Mouse (Mus musculus) A20 (cell line): Measurements from ENCODE around the gene Tspan4.

Experiments used
- DNase-seq: peaks from one replicate; pipeline ENCODE4 v3.0.0-alpha.2; 2011; ENCODE audit warnings: low read depth, low spot score

Gene Tspan4

DNA sequence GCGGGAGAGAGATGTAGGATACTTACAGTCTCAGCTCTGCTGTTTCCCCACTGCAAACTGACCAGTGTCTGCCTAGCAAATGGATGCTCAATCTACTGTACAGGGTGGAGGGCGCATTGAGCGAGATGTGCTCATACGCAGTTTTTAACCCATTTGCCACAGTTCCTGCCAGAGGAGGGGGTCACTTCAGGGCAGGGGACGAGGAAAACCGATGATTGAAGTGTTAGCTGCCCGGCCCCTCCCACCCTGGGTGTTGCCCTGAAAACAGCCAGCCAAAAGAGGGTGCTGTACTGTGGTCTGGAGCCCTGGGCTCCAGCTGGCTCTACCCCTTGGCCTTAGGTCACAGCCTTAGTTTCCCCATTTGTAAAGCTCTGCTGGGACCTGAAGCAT is 1.9 kb downstream of the Tspan4 start:
- peak; percentile 41 for DNase-seq

DNA sequence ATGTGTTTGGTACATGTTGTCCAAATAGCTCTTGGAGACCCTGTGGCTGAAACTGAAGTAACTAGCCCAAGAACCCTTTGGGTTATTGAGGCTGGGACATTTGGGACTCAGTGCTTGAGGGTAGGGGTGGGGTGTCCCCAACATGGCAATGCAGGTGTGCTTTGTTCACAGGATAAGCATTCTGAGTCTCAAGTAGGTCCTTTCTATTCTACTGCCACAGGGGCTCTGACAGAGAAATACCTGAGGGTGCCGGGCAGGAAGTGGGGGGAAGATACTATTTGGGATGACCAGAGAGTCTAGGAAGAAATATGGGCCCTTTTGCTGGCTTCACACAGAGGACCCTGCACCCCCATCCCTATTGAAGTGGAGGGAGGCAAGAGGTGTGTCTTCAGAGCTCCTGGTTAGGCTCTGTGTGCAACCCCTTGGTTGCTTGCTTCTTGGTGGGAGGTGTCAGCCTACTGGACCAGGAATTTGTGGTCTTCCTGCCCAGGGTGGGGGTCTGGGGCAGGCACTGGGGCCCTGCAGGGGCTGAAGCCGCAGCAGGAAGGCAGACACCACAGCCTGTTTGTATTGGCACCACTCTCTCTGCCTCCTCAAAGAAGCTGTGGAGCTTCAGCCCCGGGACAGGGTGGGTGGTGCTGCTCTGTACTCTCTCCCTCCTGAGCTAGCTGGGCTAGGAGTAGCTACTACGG is 2.7 kb downstream of the Tspan4 start:
- no peak for DNase-seq

DNA sequence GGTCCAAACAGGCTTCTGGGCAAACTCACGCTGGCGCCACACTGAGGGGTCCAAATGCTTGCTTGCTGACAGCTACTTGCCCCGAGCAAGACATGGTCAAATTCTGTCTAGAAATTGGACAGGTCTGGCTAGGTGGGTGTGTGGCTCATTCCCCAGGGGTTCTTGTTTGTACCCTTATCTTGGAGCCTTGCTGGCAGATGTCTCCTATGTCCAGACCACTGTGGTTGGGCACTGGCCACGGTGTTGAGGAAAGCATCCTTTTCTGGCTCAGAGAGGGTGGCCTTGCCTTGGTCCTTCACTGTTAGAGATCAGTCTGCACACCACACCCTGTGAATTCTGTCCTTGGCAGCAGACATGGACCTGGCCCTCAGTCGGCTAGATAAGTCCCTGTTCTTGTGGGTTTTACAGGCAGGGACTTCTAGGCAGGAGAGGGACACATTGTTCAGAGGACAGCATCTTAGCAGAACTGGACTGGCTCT is 3.3 kb downstream of the Tspan4 start:
- DNase-seq: no peak

DNA sequence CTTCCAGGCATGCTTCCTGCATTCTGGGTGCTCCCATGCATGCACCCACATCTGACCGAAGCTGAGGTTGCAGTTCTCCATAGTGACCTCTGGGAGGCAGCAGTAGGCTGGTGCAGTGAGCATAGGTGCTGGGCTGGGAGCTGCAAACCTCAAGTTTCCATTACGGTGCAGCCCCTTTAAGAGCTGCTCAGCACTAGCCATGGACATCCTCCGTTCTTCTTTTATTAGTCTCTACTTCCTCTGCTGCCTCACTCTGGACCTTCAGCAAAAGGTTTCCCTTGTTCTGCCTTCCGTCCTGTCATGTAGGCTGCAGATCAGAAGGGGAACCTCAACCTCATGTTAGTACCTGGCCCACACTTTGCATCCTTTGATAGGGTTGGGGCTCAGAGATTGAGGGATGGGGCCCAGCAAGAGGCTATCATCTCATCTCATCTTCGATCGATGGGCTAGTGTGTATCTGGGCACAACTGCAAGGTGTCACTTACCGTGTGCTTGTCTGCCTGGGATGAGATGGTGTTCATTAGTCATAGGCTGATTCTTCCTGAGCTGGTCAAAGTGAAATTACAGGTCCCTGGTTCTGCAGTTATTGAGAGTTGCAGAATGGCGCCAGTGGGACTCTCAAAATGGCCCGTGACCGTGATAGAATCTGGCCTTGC is 5.9 kb downstream of the Tspan4 start:
- peak; percentile 89 for DNase-seq

DNA sequence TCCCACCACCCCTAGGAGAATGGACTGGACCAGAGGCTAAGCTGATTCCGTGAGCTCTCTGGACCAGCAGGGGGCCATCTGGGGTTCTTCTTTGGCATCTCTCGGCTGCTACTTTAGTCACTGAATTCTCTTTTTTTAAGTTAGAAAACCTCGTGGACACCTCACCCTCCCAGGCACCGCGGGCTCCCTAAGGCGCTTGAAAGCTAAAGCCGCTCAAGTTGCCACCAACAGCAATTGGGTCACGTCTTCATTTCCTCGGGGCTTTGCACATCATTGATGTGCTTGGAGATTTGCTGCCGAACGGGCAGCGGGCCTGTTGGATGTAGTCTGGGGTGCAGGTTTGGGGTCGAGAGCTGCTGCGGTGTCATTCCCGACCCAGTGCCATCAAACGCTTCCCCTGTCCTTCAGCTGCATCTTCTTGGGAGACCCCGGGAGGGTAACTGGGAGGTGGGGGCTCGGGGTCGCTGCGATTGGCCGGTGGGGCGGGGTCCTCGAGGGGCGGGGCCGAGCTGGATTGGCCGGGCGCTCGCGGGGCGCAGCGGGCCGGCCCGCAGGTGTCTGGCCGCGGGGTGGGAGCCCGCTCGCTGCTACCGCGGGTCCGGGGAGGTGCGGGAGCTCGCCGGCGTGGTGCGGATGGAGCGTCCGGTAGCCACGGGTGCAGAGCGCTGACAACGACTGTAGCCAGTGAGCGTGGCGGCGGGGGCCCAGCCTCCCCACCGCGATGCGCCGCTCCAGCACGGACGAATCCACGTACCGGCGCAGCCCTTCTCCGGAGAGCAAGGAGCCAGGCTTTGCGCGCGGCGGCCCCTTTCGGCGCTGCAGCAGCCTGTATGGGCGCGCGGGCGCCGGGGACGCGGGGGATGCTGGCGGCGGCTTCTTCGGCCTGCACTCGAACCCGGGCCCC is 6.7 kb downstream of the Tspan4 start:
- peak; percentile 82 for DNase-seq

DNA sequence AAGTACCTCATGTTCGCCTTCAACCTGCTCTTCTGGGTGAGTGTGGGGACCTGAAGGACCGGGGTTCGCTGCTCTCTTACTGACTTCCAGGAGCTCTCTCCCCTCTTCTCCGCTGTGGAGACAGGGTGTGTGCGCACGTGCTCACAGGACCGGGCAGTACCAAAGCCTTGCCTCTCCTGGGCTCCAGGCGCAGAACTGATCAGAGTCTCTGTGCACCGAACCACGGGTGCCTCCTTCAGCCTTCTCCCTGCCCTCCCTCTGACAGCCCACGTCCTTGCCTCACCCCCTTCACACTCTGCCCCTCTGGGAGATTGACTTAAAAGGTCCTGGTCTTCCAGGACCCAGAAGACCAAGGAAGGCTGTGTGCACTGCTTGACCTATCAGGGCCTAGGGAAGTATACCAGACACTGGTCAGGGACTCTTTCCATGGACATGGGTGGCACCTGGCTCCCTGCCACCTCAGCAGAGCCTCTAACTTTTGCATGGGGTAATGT is 7.5 kb downstream of the Tspan4 start:
- DNase-seq: no peak

DNA sequence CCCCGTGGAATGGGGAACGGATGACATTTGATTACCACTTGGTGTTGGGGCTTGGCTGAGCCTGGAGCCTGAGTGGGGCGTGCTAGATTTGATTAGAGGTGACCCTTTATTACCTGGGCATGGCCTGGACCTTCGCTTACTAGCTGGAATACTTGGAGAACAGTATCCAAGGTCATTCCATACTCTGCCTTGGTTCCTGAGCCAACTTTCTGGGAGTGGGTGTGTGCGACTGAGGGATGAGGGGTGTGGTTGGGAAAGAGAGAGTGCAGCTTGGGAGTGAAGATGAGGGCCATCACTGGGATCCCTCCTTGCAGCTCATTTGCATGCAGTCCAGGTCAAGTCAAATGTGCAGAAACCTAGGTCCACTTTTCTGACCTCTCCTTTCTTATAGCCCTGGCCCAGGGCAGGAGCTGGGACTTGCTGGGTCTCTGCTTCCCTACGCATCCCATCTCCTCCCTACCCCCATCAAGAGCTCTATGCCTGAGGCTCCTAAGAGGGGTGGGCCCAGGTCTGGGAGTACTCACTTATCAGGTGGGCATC is 8.1 kb downstream of the Tspan4 start:
- no peak for DNase-seq

DNA sequence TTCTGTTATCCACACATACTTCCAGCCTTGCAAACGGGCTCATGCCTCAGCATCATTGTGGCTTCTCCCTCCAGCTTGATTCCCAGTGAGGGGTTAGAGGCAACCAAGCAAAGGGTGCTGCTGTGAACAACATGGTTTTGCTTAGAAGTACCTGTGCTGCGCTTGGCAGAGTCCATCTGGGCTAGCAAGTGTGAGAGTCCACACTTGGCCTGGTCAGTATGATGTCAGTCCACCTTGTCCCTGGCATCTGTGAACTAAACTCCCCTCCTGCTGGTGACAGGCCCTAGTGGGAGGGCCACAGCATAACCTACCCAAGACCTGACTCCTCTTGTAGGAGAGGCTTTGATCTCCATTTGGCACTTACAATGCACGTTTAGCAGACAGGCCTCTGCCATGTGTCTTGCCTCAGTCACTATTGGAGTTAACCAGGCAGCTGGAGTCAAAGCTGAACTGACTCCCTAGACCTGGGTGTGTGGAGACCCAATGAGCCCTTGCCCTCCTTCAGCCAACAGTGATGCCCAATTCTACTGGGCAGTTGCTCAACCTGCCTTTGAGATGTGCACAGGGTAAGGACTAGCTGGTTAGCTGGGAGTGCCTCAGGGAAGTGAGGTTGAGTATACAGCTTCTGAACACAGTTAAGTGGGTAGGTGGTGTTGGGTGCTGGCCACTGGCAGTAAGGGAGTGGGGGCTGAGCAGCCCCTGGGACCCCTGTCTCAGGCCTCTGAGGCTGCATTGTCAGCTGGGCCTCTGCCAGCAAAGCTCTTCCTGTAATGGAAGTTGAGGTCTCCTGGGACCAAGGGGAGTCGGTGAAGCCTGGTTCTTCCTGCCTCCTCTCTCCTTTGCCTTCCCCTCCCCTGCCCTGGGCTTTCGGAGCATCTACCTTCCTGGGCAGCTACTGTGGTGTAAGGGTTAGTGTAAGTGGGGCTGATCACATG is 9.4 kb downstream of the Tspan4 start:
- DNase-seq: no peak

DNA sequence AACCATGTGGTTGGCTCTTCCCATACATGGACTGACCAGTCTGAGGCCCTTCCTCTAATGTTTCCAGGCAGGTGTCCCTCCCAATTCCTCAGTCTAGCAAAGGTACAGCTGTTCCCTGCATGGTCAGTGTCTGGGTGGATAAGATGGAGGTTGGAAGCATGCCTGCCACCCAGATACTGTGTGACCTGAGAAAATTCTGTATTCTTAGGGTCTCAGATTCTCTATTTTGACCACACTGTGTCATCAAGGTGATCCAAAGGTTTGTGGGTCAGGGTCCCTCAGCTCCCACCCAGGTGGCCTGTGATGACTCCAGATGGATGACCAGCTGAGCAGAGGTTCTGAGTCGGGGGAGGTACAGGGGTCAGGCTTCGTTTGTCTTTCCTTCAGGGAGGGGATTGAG is 10.1 kb downstream of the Tspan4 start:
- no peak for DNase-seq

DNA sequence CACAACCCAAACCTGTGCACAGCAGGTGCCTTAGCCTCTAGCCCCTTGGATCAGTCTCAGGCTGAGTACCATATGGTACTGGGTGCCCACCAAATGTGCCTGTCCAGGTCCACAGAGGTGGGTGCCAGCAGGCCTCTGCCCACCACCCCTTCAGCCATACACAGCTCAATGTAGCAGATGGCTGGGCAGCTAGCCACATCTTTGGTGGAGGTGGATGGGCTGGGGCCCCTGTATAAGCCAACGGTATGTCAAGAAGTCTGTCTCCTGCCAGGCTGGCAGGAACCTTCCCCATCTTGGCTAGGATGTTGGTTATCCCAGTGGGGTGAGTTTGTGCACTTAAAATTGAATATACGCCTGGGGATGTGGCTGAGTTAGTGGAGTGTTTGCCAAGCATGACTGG is 10.6 kb downstream of the Tspan4 start:
- DNase-seq: no peak

DNA sequence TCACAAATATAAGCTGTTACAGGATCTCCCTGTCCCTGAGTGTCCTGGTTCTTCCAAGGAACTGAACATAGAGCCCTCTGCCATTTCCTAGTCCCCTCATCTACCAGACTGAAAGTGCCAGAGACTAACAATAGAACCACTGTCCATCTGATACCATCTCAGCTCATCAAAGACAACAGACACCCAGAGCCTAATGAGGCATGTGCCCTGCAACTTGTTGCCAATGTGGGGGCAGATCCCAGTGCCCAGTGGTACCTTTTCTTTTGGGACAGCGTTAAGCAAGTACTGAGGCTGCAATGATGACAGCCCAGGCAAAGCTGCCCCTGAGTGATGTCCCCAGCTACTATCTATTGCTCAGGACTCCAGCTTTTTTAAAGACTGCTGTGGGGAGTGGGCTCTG is 11.2 kb downstream of the Tspan4 start:
- DNase-seq: no peak

DNA sequence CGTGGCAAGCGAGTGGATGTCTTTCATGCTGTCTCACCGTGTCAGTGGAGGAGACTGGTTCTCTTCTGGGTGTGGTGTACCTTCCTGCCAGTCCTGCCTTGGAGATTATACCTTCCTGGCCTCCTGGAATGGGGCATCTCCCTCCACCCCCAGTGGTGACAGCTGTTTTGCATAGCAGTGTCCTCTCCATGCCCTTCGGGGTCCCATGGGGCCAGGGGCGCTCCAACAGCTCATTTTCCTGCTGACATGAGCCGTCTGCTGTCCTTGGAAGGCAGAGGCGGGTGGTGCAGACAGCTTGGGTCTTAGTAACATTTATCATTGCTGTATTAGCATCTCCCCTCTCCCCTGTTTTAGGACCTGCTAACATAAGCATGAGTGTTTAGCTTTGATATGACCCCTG is 12.1 kb downstream of the Tspan4 start:
- no peak for DNase-seq

DNA sequence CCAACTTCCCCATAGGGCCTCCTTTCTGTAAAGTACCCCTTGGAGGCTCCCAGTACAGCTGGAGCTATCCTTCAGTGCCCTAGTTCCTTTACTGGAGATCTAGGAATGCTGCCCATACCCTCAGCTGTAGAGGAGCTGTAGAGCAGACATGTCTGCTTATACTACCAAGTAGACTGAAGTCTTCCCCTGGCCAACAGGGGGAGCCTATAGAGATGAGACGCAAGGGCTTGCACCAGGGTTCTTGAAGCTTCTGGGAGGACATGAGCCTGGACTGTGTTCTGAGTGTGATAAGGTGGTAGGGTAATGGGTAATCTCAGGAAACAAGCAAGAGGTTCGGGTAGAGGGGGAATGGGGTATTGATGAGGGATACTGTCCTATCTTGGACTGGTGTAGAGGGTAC is 16.1 kb downstream of the Tspan4 start:
- DNase-seq: peak; percentile 55

DNA sequence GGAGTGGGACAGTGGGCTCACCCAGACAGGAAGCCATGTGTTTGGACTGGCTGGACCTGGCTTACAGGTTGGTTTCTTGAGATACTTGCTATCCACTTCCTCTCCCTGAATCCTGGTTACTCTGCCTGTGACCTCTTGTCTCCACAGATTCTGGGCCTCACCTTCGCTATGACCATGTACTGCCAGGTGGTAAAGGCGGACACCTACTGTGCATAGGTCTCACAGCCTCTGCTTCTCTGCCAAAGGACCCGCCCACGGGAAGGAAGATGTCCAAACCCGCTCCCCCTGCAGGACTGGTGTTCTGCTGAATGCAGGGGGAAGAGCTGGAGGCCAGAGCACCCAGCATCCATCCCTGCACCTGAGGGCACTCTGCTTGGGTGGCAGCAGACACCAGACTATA is 17.7 kb downstream of the Tspan4 start:
- no peak for DNase-seq

DNA sequence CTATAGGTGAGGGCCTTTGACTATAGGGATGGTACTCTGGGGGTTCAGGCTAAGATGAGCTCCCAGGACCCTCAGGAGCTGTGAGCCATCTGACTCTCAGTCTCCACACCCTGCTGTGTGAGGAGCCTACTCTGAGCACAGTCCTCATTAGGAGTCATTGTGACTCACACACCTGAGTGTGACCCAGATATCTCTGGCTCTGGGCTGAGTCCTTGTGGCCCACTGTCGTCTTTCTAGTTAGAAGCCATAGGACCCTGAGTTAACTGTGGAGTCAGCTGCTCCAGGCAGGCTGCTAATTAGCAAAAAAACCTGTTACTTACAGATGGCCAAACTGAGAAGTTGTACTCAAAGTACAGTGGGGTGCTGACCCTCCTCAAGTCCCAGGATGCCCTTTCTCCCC is 18.7 kb downstream of the Tspan4 start:
- DNase-seq: no peak

DNA sequence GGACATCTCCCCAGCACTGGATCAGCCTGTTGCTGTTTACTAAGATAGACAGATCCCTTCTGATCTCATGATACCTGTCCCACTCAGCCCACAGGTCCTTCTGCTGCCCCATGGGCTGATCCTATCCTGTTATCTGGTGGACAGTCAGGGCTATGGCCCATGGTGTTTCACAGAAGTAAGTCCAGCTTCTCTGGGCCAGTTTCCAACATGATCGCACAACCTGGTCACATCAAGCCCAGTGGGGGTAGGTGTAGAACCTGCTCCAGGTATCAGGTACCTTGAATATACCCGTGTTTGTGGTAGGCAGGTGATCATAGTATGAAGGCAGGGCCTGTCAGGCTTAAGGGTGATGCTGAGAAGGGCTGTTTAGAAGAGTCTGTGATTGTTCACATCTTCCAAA is 20.3 kb downstream of the Tspan4 start:
- no peak for DNase-seq

DNA sequence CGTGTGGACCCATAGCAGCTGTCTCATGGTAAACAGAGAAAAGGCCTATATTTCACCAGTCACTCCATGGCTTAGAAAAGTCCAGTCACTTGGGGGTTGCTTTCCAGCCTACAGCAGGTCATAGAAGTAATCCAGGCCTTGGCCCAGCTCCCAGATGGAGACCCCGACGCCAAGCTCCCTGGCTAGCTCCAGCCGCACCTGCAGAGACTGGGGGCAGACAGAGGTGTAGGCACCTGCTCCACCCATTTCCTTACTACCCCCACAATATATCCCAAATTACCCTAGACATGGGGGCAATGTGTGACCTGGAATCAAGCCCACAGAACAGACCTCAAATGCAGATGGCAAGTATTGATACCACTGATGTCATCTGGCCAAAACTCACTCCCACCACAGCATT is 20.9 kb downstream of the Tspan4 start:
- DNase-seq: no peak

DNA sequence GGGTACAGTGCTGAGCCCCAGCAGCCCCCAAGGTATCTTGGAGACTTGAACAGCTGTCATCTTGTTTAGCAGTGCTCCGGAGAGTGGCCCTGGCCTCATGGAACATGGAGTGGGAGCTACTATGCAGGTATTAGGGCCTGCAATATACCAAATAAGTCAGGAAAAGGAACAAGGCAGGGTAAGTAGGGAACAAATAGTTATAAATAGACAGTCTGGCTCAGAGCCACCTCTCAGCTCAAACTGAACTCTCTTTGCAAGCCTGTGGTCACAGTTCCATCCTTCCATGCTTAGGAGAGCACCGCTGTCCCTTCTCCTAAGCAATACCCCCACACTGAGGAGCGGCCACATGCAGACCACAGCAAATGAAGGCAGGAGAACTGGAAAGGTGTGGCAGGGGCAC is 22.6 kb downstream of the Tspan4 start:
- no peak for DNase-seq

DNA sequence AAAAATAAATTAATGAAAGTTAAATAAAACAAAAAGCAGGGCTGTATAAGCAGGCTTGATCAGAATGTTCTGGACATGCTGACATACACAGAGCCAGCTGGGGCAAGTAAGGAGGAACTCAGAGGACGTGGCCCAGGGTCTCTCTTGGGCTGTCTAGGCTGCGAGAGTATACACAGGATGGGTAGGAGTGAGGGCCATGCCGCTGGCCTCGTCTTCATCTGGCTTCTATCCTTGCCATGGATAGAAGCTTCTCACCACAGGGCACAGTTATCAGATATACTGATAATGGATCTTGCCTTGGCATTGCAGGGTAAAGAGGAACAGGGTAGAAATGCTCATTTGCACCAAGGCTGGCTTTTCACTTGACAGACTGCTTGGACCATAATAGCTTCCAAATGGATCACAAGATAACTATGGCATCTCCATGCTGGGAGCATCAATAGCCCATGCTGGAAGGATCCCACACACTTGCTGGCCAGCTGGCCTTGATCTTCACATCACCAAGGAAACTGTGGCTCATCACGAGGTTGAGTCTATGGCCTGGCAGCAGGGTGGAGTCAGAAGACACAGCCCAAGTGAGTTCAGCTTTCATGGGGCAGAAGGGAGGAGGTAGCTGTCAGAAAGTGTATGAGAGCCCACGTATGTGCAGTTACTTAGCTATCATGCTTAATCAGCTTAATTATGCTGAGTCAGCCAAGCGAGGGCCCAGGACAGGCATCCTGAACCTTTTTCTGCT is 26.9 kb downstream of the Tspan4 start:
- no peak for DNase-seq

DNA sequence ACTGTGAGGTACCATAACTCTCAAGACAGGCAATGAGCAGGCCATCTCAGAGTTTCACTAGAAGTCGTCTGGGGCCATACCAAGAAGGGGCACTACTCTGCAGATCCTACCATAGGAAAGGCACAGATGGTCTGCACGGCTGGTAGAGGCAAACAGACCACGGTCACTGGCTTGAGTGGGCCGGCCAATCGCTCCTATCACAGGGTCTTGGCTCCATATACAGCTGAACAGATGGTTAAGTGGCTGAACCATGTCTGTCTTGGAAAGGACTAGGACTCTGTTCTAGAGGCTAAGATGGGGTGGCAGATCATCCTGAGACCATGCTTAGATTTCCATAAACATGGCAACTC is 27.5 kb downstream of the Tspan4 start:
- DNase-seq: no peak
